Mouse (Mus musculus): ENCODE measurements around the gene Tnks2. TPM values are rescaled to one million over a fixed set of nuclear protein-coding genes. Genes with fewer than 3 reads are reported as not detected.

The Tnks2 gene
- total RNA-seq, 2 experiments from 2014 or later, result 130 to 156 TPM

- DNase-seq, result no peak
These were observed 98.6 kb downstream of the Tnks2 start for GRCm38 (mm10) chr19:36932613-36933012.

GRCm38 (mm10) chr19:36936285-36936684, 102.3 kb downstream of the Tnks2 start:
- DNase-seq, result no peak

- no peak for DNase-seq
These were observed 104.0 kb downstream of the Tnks2 start for GRCm38 (mm10) chr19:36938008-36938407.

GRCm38 (mm10) chr19:36940064-36940463, 106.0 kb downstream of the Tnks2 start:
- DNase-seq, result no peak

Other genes starting within 250 kb of the Tnks2 start
- gene Ppp1r3c, start 97.6 kb upstream of the Tnks2 start, total RNA-seq (2021), result 100 to 1,000 TPM in 1 of 2 experiments, 10 to 100 TPM in 1; 85.4 to 102 TPM
- 1 to 10 TPM; 2.0 to 4.4 TPM for gene Fgfbp3, start 85.4 kb downstream of the Tnks2 start, total RNA-seq (2021)
- 10 to 100 TPM; 10.3 to 10.7 TPM for gene Btaf1, start 91.8 kb downstream of the Tnks2 start, total RNA-seq (2021)

Data from gastrocnemius, postnatal 10 days (tissue).